Mouse (Mus musculus) lung, postnatal 10 days (tissue): ENCODE results near the gene Aqp5.

Source experiments
- DNase-seq: peaks from one replicate; pipeline ENCODE4 v3.0.0; 2021

The Aqp5 gene

GRCm38 (mm10) chr15:99597596-99597995 is 7.0 kb downstream of the Aqp5 start:
- DNase-seq, result no peak

GRCm38 (mm10) chr15:99599245-99600070 is 8.9 kb downstream of the Aqp5 start:
- DNase-seq, result no peak

GRCm38 (mm10) chr15:99600986-99601822 is 10.6 kb downstream of the Aqp5 start, which contains the start of gene Aqp6:
Aqp6 (plus strand) TSS chr15:99601400.
- no peak for DNase-seq

DNA sequence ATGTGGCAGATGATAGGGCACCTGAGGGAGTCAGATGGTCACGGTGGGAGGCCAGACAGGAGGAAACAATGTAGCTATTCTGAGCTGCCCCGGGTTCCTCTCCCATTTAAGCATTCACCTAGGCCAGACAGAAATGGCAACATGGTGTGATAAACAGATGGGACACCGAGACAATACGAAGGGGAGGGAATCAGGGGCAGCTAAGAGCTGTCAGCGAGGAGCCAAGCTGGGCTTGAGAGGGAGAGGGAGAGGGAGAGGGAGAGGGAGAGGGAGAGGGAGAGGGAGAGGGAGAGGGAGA is 11.2 kb downstream of the Aqp5 start:
- no peak for DNase-seq

DNA sequence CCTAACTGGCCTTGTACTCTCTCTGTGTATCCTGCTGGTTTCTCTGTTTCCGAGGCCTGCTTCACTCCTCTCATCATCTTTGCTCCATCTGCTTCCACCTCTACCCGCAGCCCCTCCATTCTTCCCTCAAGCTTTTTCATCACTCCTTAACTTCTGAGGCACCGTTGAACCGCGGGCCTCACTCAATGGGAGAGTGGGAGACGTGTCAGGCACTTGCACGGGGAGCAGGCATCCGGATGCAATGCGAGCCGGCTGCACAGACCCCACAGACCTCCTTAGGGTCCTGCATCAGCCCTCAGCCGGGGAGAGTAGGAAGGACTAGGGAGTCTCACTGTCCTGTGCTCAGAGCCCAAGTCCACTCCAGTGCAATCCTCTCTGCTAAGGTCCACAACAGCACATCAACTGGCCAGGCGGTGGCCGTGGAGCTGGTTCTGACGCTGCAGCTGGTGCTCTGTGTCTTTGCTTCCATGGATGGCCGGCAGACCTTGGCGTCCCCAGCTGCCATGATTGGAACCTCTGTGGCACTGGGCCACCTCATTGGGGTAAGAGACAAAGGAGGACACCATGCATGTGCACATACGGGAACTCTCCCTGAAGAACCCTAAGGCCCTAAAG is 11.7 kb downstream of the Aqp5 start:
- DNase-seq, result no peak

GRCm38 (mm10) chr15:99603216-99603615 is 12.6 kb downstream of the Aqp5 start:
- no peak for DNase-seq

DNA sequence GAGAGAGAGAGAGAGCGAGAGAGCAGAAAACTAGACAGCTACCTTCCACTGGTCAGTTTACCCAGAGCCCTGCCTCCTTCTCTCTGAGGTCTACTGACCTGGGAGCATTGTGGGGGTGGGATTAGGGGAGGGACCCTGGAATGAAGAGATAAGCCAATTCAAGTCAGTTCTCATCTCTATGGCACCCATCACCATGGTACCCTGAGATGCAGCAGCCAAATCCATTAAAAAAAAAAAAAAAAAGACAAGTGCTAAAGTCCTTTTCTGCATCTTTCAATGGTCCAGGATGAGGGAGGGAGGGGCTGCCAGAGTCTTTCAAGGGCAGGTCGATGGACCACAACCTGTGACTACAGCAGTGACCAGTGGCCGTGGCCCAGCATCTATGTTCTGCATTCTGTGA is 15.0 kb downstream of the Aqp5 start:
- DNase-seq, result no peak

GRCm38 (mm10) chr15:99606515-99606914 is 15.9 kb downstream of the Aqp5 start:
- DNase-seq, result peak; percentile 42

DNA sequence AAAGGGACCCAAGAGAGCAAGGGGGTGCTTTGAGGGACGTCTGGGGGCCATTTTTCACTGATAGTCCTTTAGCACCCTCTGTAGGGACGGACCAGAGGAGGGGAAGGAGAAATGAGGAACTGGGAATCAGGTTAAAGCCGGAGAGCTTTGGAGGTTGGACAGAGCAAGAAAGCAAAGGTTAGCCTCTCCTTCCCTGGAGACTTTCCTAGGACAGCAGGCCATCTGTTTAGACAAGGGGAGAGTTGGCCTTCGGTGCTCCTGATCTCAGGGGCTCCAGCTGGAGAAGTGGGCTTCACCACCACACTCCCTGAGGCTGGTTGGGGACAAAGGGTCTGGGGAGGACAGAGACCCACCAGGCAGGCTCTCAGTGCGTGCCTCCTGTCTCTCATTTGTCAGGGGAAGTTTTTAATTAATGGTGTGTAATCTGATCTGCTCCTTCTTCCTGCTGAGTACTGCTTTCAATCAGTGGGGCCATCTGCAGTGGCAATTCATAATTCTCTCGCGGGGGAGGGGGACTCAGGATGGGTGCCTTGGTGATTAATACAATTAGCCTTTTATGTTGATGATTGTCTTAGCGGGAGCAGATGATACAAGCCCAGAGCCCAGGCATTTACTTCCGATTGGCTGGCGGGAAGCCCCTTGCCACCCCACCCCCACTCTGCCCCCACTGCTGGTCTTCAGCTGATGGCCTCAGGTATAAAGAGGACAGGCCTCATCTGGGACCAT is 17.0 kb downstream of the Aqp5 start:
- no peak for DNase-seq

DNA sequence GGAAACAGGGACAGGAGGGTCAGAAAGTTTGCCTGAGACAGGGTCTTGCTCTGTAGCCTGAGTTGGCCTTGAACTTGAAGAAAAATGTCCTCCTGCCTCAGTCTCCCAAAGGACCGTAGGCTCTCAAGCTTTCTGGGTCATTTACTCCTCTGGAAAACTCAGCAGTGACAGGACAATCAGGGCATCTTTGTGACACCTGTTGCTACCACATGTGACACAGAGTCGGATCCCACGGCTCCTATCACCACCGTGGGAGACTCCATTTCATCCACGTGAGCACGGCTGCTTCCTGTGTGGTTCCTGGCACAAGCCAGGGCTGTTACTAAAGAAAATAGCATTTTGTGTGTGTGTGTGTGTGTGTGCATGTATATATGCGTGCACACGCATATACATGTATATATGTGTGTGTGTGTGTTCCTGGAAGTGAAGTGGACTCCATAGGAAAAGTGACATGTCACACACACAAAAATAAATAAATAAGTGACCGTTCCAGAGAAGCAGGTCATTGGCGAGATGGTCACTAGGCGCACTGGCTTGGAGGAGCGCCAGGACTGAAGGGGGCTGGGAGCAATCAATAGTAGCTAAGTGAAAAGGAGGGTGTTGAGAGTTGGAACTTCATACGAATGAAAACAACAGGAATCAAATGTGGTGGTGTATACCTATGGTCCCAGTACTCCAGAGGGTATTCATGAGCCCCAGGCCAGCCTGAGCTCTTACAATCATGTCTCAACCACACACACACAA is 18.0 kb downstream of the Aqp5 start:
- DNase-seq, result no peak

GRCm38 (mm10) chr15:99611563-99611962 is 21.0 kb downstream of the Aqp5 start:
- no peak for DNase-seq

- DNase-seq, result peak; percentile 47
Observed at GRCm38 (mm10) chr15:99614273-99614672, 23.7 kb downstream of the Aqp5 start.

- peak; percentile 56 for DNase-seq
Observed at GRCm38 (mm10) chr15:99614753-99615152, 24.2 kb downstream of the Aqp5 start.

DNA sequence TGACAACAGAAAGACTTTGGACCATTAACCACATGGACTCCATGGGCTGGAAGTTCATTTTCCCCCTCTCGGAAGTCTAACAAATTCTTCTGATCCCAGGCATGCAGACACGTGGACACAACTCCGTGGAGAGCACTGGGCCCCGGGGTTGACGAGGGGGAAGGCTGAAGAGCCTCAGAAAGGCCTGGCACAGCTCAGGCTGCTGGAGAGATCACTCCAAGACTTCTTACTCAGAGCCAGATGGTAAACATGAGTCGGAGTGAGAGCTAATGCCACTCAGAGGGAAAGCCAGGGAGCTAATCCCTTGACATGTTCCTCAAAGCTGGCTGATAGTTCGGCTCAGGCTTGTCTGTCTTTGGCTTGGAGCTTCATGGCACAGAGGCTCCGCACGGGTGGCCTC is 24.7 kb downstream of the Aqp5 start:
- peak; percentile 52 for DNase-seq

- no peak for DNase-seq
Observed at GRCm38 (mm10) chr15:99618595-99618994, 28.0 kb downstream of the Aqp5 start.

DNA sequence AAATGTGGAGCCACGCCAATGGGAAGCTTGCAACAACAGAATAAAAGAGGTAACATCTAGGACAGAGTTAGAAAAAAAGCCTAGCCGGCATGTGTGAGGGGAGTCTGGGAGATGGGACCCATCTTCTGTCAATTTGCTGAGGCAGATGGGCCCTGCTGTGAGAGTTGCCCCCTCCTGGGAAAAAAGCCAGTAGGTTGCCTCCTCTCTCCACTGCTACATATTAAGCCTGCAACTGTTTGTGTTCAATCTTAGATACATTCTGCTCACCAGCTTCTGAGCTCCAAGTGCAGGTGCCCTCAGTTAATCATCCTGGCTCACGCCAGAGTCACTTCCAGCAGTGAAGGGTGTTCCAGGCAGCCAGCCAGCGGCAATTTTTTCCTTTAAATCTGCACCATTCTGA is 29.2 kb downstream of the Aqp5 start:
- DNase-seq, result no peak

- no peak for DNase-seq
Observed at GRCm38 (mm10) chr15:99622063-99622462, 31.5 kb downstream of the Aqp5 start.

DNA sequence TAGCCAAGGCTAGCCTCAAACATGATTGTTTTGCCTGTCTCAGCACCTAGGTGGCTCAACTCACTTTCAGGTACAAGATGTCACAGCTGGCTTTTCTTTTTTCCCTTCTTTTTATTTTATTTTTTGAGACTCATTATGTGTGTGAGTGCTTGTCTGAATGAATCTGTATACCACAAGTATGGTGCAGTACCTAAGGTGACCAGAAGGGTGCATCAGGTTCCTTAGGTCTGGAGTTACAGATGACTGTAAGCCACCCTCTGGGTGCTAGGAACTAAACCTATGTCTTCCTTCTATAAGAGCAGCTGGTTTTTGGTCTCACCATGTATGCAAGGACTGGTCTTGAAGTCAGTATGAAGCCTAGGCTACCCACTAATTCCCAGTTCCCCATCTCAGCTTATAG is 41.0 kb downstream of the Aqp5 start:
- no peak for DNase-seq

GRCm38 (mm10) chr15:99634702-99635101 is 44.1 kb downstream of the Aqp5 start:
- DNase-seq, result no peak

GRCm38 (mm10) chr15:99637405-99638123 is 47.0 kb downstream of the Aqp5 start:
- no peak for DNase-seq

- DNase-seq, result no peak
Observed at GRCm38 (mm10) chr15:99638124-99638485, 47.5 kb downstream of the Aqp5 start.

GRCm38 (mm10) chr15:99642622-99643021 is 52.0 kb downstream of the Aqp5 start:
- DNase-seq, result no peak
